Mouse (Mus musculus): ENCODE measurements at regions not wholly inside any gene's neighbourhood (a gene's known extent, or its start where the extent isn't known, plus 50 kb on each side); places are given as distances from the start of the nearest gene placed in this dataset.

- no peak for TF ChIP-seq CTCF (IDR thresholded peaks at IDR 0.05; ENCODE audit: low read depth)
- no peak for TF ChIP-seq EP300 (optimal IDR thresholded peaks at IDR 0.05)
Measured at GRCm38 (mm10) chr4:125279165-125279564, 151.5 kb upstream of the Zc3h12a start.
